Mouse (Mus musculus): ENCODE data around the gene Kcnip4. TPM values are rescaled to one million over a fixed set of nuclear protein-coding genes. Genes with fewer than 3 reads are reported as not detected.

Gene Kcnip4
- polyA plus RNA-seq, 1 experiment from 2014 or later, result 0.84 TPM

DNA sequence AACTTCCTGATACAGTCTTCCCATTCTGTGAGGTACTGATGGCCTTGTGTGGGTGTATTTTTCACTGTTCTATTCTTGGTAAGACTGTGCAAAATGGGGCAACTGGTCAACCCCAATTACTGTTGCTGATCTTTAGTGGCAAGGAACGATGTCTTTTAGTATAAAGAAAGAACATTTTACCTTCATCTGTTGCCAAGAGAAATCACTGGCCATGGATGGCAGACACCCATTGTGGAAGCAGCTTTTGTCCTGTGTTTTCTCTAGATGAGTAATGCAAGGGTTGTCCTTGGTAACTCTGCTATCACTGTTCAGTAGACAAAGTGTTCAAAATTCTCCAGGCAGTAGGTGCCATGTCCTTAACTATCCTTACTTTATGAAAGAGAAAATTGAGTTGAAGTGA is 729.2 kb downstream of the Kcnip4 start:
- H3K4me2 ChIP-seq, result no peak overlapping the region
- H3K36me3 ChIP-seq, result no peaks in the 10 kb centered on the region
- no peak for ATAC-seq (replicated peaks; ENCODE audit: low FRiP score)
- 86% methylated on average over 1 of the region's 1 CpGs for WGBS
- H3K4me3 ChIP-seq (replicated peaks), result no peak overlapping the region
- no peak overlapping the region for H3K9ac ChIP-seq
- no peaks in the 10 kb centered on the region for H3K27me3 ChIP-seq
- H3K9me3 ChIP-seq (replicated peaks), result no peaks in the 10 kb centered on the region
- no peaks in the 10 kb centered on the region for H3K4me1 ChIP-seq
- no peak overlapping the region for H3K27ac ChIP-seq

DNA sequence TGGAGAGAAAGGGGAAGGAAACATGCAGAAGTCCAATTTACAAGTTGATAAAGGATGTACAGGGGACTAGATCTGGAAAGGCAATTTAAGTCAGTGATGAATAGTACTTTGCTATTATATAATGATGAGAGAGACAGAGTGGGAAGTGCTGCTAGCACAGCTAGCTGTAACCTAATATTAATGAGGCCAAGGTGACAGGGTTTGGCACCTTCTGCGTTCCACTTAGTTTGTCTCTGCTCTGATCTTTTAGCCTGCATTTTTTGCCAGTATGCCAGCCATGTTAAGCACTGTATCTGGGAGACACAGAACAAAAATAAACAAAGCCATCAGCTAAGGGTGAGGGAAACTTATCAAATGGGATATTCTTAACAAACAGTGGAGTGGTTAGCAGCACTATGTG is 745.3 kb downstream of the Kcnip4 start:
- 9% methylated on average over 1 of the region's 1 CpGs for WGBS
- Histone ChIP-seq H3K9ac (no peak overlapping the region), H3K4me2 (no peak overlapping the region), H3K27ac (no peak overlapping the region), H3K4me1 (no peaks in the 10 kb centered on the region), H3K9me3 (replicated peaks) (no peaks in the 10 kb centered on the region), H3K27me3 (no peaks in the 10 kb centered on the region), H3K36me3 (no peaks in the 10 kb centered on the region), H3K4me3 (replicated peaks) (no peak overlapping the region)
- ATAC-seq (replicated peaks; ENCODE audit: low FRiP score), result no peak

DNA sequence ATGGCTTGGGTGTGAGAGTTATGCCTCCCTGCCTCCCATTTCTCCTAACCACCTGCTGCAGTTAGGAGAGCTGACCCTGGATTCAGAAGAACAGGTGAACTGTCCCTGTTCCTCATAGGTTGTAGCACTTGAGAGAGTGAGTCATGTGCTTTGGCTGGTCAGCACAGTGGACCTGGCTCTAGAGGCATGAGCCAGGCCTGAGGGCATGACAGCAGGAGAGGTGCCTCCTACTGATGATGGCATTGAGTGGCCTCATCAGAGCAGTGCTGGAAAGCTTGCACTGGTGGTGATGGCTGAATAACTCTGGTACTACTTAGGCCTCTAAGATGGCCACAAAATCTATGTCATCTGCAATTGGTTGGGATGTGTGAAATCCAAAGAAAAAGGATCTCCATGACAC is 776.1 kb downstream of the Kcnip4 start:
- no peak overlapping the region for H3K4me2 ChIP-seq
- H3K9ac ChIP-seq, result no peak overlapping the region
- no peaks in the 10 kb centered on the region for H3K4me1 ChIP-seq
- H3K4me3 ChIP-seq (replicated peaks), result no peak overlapping the region
- H3K9me3 ChIP-seq (replicated peaks), result no peaks in the 10 kb centered on the region
- no peak overlapping the region for H3K27ac ChIP-seq
- no peaks in the 10 kb centered on the region for H3K36me3 ChIP-seq
- no peaks in the 10 kb centered on the region for H3K27me3 ChIP-seq
- no peak for ATAC-seq (replicated peaks; ENCODE audit: low FRiP score)

DNA sequence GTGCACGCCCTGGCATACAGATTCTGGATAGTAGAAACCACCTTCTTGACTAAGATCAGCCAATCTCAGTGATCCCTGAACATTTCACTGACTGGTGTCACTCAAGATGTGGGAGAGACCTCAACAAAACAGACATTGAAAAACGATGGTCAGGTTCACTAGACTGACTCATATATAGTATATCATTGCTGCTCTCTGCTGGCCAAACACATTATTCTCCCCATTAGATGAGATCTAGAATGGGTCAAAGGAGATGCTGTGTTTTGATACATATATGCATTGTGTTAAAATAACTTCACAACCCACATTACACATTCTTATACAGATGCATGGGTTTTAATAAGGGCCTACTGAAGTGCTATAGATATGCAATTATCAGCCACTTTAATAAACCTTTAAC is 787.1 kb downstream of the Kcnip4 start:
- WGBS, result 56% methylated on average over 2 of the region's 2 CpGs
- no peak overlapping the region for H3K27ac ChIP-seq
- H3K4me2 ChIP-seq, result no peak overlapping the region
- no peak overlapping the region for H3K9ac ChIP-seq
- H3K4me1 ChIP-seq, result no peaks in the 10 kb centered on the region
- 0 out of 2 replicates have a peak, but pooled peaks have one; percentile 40 for ATAC-seq (replicated peaks; ENCODE audit: low FRiP score)
- H3K27me3 ChIP-seq, result no peaks in the 10 kb centered on the region
- H3K36me3 ChIP-seq, result no peaks in the 10 kb centered on the region
- no peaks in the 10 kb centered on the region for H3K9me3 ChIP-seq (replicated peaks)
- H3K4me3 ChIP-seq (replicated peaks), result no peak overlapping the region

DNA sequence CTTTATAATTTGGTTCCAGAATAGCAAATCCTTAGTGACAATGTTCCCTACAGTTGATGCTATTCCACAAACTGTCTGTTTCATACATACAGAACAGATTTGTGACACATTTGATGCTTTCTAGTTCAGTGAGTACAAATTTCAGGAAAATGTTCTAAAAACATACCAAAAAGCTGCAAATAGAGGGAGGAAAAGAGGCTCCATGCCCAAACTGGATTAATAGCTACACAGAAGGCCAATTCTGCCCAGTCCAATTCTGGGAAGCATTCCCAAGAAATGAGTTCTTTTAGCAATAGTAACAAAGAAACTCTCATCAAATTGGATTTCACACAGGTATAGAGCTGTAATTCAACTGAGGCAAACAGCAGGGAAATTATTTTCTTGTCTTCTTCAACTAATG is 806.5 kb downstream of the Kcnip4 start:
- H3K36me3 ChIP-seq, result no peaks in the 10 kb centered on the region
- no peak overlapping the region for H3K27ac ChIP-seq
- H3K4me3 ChIP-seq (replicated peaks), result no peak overlapping the region
- no peak for ATAC-seq (replicated peaks; ENCODE audit: low FRiP score)
- H3K4me1 ChIP-seq, result no peaks in the 10 kb centered on the region
- no peak overlapping the region for H3K9ac ChIP-seq
- no peaks in the 10 kb centered on the region for H3K9me3 ChIP-seq (replicated peaks)
- H3K27me3 ChIP-seq, result no peaks in the 10 kb centered on the region
- no peak overlapping the region for H3K4me2 ChIP-seq

DNA sequence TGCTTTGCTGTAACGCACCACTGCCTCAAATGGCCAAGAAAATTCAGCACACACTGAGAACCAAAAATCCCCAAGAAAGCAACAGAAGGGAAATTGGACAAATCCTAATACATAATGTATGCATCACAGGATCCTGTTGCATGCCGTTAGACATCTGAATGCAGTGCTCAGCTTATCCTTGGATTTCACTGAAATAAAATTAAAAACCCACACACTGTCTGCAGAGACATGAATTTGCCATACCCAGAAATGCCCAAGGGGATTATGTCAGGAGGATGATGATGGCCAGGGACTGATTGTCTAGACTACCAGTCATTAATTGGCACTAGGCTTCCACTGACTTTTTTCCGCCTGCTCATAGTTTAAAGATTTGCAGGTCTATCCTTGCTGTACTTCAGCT is 818.7 kb downstream of the Kcnip4 start:
- Histone ChIP-seq H3K36me3 (no peaks in the 10 kb centered on the region), H3K9ac (no peak overlapping the region), H3K4me2 (no peak overlapping the region), H3K4me3 (replicated peaks) (no peak overlapping the region), H3K27me3 (no peaks in the 10 kb centered on the region), H3K27ac (no peak overlapping the region), H3K9me3 (replicated peaks) (no peaks in the 10 kb centered on the region), H3K4me1 (no peaks in the 10 kb centered on the region)
- WGBS, result 84% methylated on average over 3 of the region's 3 CpGs
- ATAC-seq (replicated peaks; ENCODE audit: low FRiP score), result no peak

DNA sequence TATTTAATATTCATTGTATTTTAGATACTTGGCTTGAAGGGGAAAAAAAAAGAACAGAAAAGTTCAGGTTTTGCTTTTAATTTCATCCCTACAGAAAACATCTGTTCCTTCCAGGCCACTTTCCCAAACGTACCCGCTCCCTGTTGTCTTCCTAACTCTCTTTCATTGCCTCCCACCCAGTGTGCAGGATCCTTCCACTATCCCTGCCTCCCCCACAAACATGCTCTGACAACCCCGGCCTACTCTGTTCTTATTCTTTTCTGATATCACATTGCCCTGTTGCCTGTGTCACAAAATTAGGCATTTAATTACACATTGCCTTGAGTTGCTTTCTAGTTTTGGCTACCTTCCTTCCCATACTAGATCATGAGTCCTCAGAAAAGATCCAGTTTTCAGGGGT is 837.6 kb downstream of the Kcnip4 start:
- Histone ChIP-seq H3K4me1 (no peaks in the 10 kb centered on the region), H3K4me2 (no peak overlapping the region), H3K9me3 (replicated peaks) (no peaks in the 10 kb centered on the region), H3K27me3 (no peaks in the 10 kb centered on the region), H3K27ac (no peak overlapping the region), H3K36me3 (no peaks in the 10 kb centered on the region), H3K9ac (no peak overlapping the region), H3K4me3 (replicated peaks) (no peak overlapping the region)
- no peak for ATAC-seq (replicated peaks; ENCODE audit: low FRiP score)
- 58% methylated on average over 3 of the region's 3 CpGs for WGBS

DNA sequence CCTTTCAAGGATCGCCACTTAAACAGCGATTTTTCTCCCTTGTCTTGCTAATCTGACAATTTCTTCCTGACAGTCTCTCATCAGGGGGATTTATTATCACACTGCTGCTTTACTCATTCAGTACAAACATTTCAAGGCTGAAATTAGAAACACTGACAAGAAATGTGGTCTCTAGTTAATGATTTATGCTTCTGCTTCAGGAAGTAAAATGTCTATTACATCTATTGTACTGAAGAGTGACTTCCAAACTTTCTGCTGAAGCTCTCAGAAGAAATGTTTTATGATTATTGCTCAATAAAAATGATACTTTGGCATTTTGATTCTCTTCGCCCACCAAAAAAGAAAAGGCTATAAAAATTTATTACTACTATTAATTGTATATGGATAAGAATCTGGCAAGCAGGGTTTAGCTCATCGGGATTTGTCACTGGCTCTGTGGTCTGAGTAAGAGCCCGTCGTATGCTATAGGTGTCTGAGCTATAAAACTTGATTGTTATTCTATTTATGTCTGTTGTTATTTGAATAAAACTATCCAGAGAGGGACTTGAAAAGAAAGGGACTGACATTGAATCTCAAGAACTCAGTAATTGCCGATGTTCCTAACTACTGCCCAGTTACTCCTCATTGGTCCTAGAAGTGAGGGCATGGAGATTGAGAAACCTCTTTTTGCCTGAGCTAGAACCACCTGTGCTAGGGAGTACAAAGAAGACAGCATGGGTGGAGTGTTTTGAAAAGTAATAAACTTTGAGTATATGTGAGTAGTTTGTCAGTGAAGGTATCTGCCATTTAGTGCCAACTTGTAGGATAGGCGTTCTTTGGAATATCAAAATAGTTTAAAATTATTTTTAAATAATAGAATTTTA is 844.7 kb downstream of the Kcnip4 start:
- Histone ChIP-seq H3K4me2 (no peak overlapping the region), H3K9ac (no peak overlapping the region), H3K27ac (no peak overlapping the region), H3K4me1 (no peaks in the 10 kb centered on the region), H3K36me3 (no peaks in the 10 kb centered on the region), H3K9me3 (replicated peaks) (no peaks in the 10 kb centered on the region), H3K4me3 (replicated peaks) (no peak overlapping the region), H3K27me3 (no peaks in the 10 kb centered on the region)
- WGBS, result 45% methylated on average over 8 of the region's 8 CpGs
- no peak for ATAC-seq (replicated peaks; ENCODE audit: low FRiP score)

DNA sequence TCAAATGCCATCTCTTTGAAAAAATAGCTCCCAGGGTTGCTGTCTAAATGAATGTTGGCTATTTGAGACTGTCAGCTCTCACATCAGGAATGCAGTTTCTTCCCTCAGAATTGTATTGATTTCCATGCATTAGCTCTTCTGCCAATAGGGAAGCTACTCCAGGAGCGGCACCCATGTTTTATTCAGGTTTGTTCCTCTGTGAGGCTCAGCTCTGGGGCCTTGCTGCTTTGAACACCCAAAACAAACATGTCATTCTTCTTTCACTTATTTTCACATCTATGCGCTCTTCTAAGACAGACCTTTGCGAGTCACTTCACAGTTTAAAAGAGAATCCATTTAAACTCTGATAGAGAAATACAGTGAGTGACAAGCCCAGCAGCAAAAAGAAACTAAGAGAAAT is 862.2 kb downstream of the Kcnip4 start:
- Histone ChIP-seq H3K4me3 (replicated peaks) (no peak overlapping the region), H3K9me3 (replicated peaks) (no peaks in the 10 kb centered on the region), H3K9ac (no peak overlapping the region), H3K36me3 (no peaks in the 10 kb centered on the region), H3K4me1 (no peaks in the 10 kb centered on the region), H3K27me3 (no peaks in the 10 kb centered on the region), H3K4me2 (no peak overlapping the region), H3K27ac (no peak overlapping the region)
- no peak for ATAC-seq (replicated peaks; ENCODE audit: low FRiP score)
- WGBS, result 93% methylated on average over 3 of the region's 3 CpGs

DNA sequence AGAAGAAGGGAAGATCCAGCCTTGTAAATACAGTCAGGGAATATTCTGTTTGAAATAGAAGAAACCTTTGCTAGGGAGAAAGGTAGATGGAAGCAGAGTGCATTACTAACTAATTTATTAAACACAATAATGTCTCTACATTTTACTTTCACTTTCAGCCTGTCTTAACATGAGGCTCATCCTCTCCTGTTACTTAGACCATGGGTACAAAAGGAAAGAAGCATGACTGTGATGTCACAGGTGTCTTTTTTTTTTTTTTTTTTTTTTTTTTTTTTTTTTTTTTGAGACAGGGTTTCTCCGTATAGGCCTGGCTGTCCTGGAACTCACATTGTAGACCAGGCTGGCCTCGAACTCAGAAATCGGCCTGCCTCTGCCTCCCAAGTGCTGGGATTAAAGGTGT is 864.7 kb downstream of the Kcnip4 start:
- Histone ChIP-seq H3K9ac (no peak overlapping the region), H3K4me2 (no peak overlapping the region), H3K27ac (no peak overlapping the region), H3K4me3 (replicated peaks) (no peak overlapping the region), H3K36me3 (no peaks in the 10 kb centered on the region), H3K4me1 (no peaks in the 10 kb centered on the region), H3K9me3 (replicated peaks) (no peaks in the 10 kb centered on the region), H3K27me3 (no peaks in the 10 kb centered on the region)
- WGBS, result 87% methylated on average over 3 of the region's 3 CpGs
- ATAC-seq (replicated peaks; ENCODE audit: low FRiP score), result no peak

DNA sequence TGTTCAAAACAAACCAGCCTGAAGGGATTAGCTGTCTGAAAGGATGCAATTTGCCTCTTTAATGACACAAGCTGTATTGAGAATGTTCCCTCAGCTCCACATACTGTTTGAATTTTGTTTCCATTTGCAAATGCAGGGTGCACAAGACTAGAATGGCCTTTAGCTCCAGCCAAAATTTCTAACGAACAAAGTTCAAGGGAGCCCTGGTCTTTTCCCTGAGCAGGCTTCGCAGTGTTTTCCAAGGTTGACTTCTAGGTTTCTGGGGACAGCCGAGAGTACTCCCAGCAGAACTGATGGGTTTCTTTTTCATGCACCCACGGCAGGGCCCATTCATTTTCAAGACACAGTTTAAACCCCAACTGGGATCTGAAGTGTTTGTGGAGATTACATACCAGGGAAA is 874.2 kb downstream of the Kcnip4 start:
- Histone ChIP-seq H3K4me1 (no peaks in the 10 kb centered on the region), H3K4me3 (replicated peaks) (no peak overlapping the region), H3K9ac (no peak overlapping the region), H3K9me3 (replicated peaks) (no peaks in the 10 kb centered on the region), H3K27me3 (no peaks in the 10 kb centered on the region), H3K36me3 (no peaks in the 10 kb centered on the region), H3K27ac (no peak overlapping the region), H3K4me2 (no peak overlapping the region)
- WGBS, result 56% methylated on average over 4 of the region's 4 CpGs
- no peak for ATAC-seq (replicated peaks; ENCODE audit: low FRiP score)

DNA sequence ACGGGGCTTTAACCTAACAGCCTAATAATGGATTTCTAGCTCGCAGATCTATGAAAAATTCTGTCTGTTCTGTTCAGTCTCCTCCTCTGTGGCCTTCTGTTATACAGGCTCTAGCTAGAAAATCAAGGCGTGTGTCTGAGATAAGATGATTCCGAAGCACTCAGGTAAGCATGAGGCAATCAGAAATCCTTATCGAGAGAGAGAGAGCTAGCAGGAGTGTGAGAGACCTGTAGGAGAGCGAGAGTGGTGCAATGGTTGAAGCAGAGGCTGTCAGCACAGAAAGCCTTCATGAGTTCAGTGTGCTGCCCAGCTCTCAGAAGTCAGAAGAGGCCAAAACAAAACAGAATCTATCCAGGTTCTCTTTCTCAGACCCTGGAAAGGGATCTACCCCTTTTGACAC is 888.0 kb downstream of the Kcnip4 start:
- H3K4me2 ChIP-seq, result no peak overlapping the region
- WGBS, result 86% methylated on average over 6 of the region's 6 CpGs
- H3K27me3 ChIP-seq, result no peaks in the 10 kb centered on the region
- no peaks in the 10 kb centered on the region for H3K36me3 ChIP-seq
- no peaks in the 10 kb centered on the region for H3K4me1 ChIP-seq
- no peak for ATAC-seq (replicated peaks; ENCODE audit: low FRiP score)
- H3K9ac ChIP-seq, result no peak overlapping the region
- no peaks in the 10 kb centered on the region for H3K9me3 ChIP-seq (replicated peaks)
- no peak overlapping the region for H3K4me3 ChIP-seq (replicated peaks)
- H3K27ac ChIP-seq, result no peak overlapping the region

DNA sequence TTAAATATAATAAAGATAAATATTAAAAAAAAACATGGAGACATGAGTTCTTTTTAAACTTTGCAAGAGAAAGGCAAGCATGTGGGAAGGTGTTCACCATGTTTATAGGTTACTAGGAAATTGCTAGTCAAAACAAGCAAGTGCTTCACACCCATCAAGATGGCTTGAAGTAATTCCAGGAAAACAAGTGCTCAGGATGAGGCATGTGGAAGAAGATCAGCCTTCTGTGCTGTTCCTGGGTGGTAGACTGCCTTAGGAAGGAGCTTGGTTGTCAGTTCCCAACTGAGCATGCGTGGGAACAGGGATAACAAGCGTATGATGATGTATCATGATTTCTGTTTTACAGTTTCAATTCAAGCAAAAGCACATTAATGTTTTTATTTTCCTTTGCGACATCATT is 891.1 kb downstream of the Kcnip4 start:
- H3K4me2 ChIP-seq, result no peak overlapping the region
- no peaks in the 10 kb centered on the region for H3K4me1 ChIP-seq
- WGBS, result 84% methylated on average over 3 of the region's 3 CpGs
- ATAC-seq (replicated peaks; ENCODE audit: low FRiP score), result no peak
- no peaks in the 10 kb centered on the region for H3K36me3 ChIP-seq
- H3K27me3 ChIP-seq, result no peaks in the 10 kb centered on the region
- no peak overlapping the region for H3K27ac ChIP-seq
- no peak overlapping the region for H3K9ac ChIP-seq
- H3K9me3 ChIP-seq (replicated peaks), result no peaks in the 10 kb centered on the region
- H3K4me3 ChIP-seq (replicated peaks), result no peak overlapping the region
